In the genomic region with DNA sequence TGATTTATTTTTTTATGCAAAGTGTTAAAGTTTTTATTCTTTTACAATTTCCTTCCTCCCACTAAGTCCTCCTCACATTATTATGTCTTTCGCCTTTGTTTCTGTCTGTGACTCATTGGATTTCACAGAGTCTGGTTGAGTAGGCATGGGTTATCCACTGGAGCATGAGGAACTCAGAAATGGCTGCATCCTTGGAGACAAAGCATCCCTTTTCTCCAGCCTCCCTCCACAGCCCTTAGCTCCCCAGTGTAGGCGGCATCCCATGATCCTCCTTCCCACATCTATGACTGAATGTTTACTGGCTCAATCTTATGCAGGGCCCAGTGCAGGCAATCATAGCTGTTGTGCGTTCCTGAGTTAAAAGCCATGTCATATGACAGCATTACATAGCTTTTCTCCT, we compare ENCODE assay signal across 23 mouse cellular contexts.
A peak's percentile ranks its signal among the peaks of the same experiment; 100 is the strongest.
DNase-seq lines count a peak whose midpoint lies in the region; ATAC-seq lines count a peak whose summit lies in the region.
"Had no signal": no experiment of that assay in that cellular context is flagged by ENCODE, and none has a peak within 500 bp of the region (broad histone marks: within the 10 kb centered on the region; RNA-seq: fewer than 3 reads in every experiment).

No protein-coding gene starts in this region.

- no peak overlapping the region for H3K9ac ChIP-seq in forebrain, embryonic 13.5 days
- H3K9ac ChIP-seq in forebrain, embryonic 11.5 days (ENCODE audit: low read length): no peak overlapping the region
- H3K9ac ChIP-seq in hindbrain, embryonic 16.5 days (ENCODE audit: low read depth, low read length): no peak overlapping the region
- no peak overlapping the region for H3K9ac ChIP-seq in hindbrain, embryonic 13.5 days
- H3K9ac ChIP-seq: embryonic facial prominence, embryonic 15.5 days; heart, embryonic 13.5 days had no signal

- H3K4me3 ChIP-seq in forebrain, embryonic 13.5 days: no peak overlapping the region
- no peak overlapping the region for H3K4me3 ChIP-seq in forebrain, embryonic 11.5 days (ENCODE audit: low read depth, low read length)
- no peak overlapping the region for H3K4me3 ChIP-seq in hindbrain, embryonic 16.5 days (ENCODE audit: low read length)
- H3K4me3 ChIP-seq in hindbrain, embryonic 13.5 days: no peak overlapping the region
- H3K4me3 ChIP-seq: embryonic facial prominence, embryonic 15.5 days; erythroblast, embryonic 14.5 days; forebrain, embryonic 10.5 days; heart, embryonic 13.5 days had no signal

- H3K4me1 ChIP-seq in forebrain, embryonic 13.5 days: no peaks in the 10 kb centered on the region
- no peaks in the 10 kb centered on the region for H3K4me1 ChIP-seq in forebrain, embryonic 11.5 days (replicated peaks; ENCODE audit: control insufficient read depth, insufficient read depth, low read length)
- H3K4me1 ChIP-seq in hindbrain, embryonic 16.5 days (ENCODE audit: control insufficient read depth, insufficient read depth, low read depth, low read length): no peaks in the 10 kb centered on the region
- no peaks in the 10 kb centered on the region for H3K4me1 ChIP-seq in hindbrain, embryonic 13.5 days (replicated peaks)
- H3K4me1 ChIP-seq: embryonic facial prominence, embryonic 15.5 days; heart, embryonic 13.5 days had no signal

- H3K36me3 ChIP-seq in forebrain, embryonic 13.5 days (ENCODE audit: poor library complexity, severe bottlenecking): no peaks in the 10 kb centered on the region
- no peaks in the 10 kb centered on the region for H3K36me3 ChIP-seq in forebrain, embryonic 11.5 days (ENCODE audit: control insufficient read depth, insufficient read depth, low read length)
- H3K36me3 ChIP-seq in hindbrain, embryonic 16.5 days (ENCODE audit: control insufficient read depth, insufficient read depth, low read length): no peaks in the 10 kb centered on the region
- no peaks in the 10 kb centered on the region for H3K36me3 ChIP-seq in hindbrain, embryonic 13.5 days
- H3K36me3 ChIP-seq: forebrain, embryonic 10.5 days had no signal

- ATAC-seq in forebrain, embryonic 13.5 days: peak; percentile 24; the same call in 1 of the 2 replicates
- ATAC-seq in forebrain, embryonic 11.5 days (replicated peaks; ENCODE audit: low FRiP score): no peak
- 0 out of 2 replicates have a peak, but pooled peaks have one; percentile 42 for ATAC-seq in hindbrain, embryonic 16.5 days
- ATAC-seq in hindbrain, embryonic 13.5 days (ENCODE audit: low FRiP score): no peak
- ATAC-seq: activated CD4-positive, CD25-positive, alpha-beta regulatory T cell, adult 4 months; intestine, embryonic 16.5 days; Patski had no signal

- no peak overlapping the region for H3K4me2 ChIP-seq in forebrain, embryonic 13.5 days
- no peak overlapping the region for H3K4me2 ChIP-seq in forebrain, embryonic 11.5 days (ENCODE audit: low read depth, low read length, severe bottlenecking)
- no peak overlapping the region for H3K4me2 ChIP-seq in hindbrain, embryonic 16.5 days (ENCODE audit: low read length)
- H3K4me2 ChIP-seq in hindbrain, embryonic 13.5 days: no peak overlapping the region
- H3K4me2 ChIP-seq: embryonic facial prominence, embryonic 15.5 days; heart, embryonic 13.5 days had no signal

- no peaks in the 10 kb centered on the region for H3K9me3 ChIP-seq in forebrain, embryonic 13.5 days (replicated peaks)
- H3K9me3 ChIP-seq in forebrain, embryonic 11.5 days (ENCODE audit: control insufficient read depth, low read length): no peaks in the 10 kb centered on the region
- H3K9me3 ChIP-seq in hindbrain, embryonic 16.5 days (ENCODE audit: control insufficient read depth, low read length): no peaks in the 10 kb centered on the region
- no peaks in the 10 kb centered on the region for H3K9me3 ChIP-seq in hindbrain, embryonic 13.5 days
- H3K9me3 ChIP-seq: embryonic facial prominence, embryonic 15.5 days; forebrain, embryonic 10.5 days; heart, embryonic 13.5 days had no signal

- WGBS in forebrain, embryonic 13.5 days: 80% methylated on average over 3 of the region's 3 CpGs
- WGBS in forebrain, embryonic 11.5 days: 80% methylated on average over 3 of the region's 3 CpGs
- 72% methylated on average over 3 of the region's 3 CpGs for WGBS in hindbrain, embryonic 16.5 days
- WGBS in hindbrain, embryonic 13.5 days: 84% methylated on average over 3 of the region's 3 CpGs

- DNase-seq in forebrain, embryonic 11.5 days (ENCODE audit: low spot score): no peak
- peak; percentile 11 for DNase-seq in retina, postnatal 1 day
- DNase-seq in retina, embryonic 14.5 days (ENCODE audit: low spot score): no peak
- DNase-seq in mesoderm, embryonic 11.5 days (ENCODE audit: low read depth, low spot score): peak; percentile 4
- no peak for DNase-seq in natural killer cell, adult 2 months (ENCODE audit: low spot score in 2 of 2)
- DNase-seq: adrenal gland, postnatal 14 days; cerebellum, adult 8-10 months; cerebellum, postnatal 14 days; embryo, embryonic 11 days; gastrocnemius, postnatal 36 days; heart, adult 11 months; heart, postnatal 4 days; kidney, adult 2 months had no signal

- H3K27ac ChIP-seq in forebrain, embryonic 13.5 days: no peak overlapping the region
- no peak overlapping the region for H3K27ac ChIP-seq in forebrain, embryonic 11.5 days (ENCODE audit: low read depth, low read length)
- H3K27ac ChIP-seq in hindbrain, embryonic 16.5 days (ENCODE audit: low read depth, low read length): no peak overlapping the region
- no peak overlapping the region for H3K27ac ChIP-seq in hindbrain, embryonic 13.5 days
- H3K27ac ChIP-seq: embryonic facial prominence, embryonic 15.5 days; forebrain, embryonic 10.5 days; heart, embryonic 13.5 days had no signal

- H3K27me3 ChIP-seq in forebrain, embryonic 13.5 days: no peaks in the 10 kb centered on the region
- H3K27me3 ChIP-seq in forebrain, embryonic 11.5 days (ENCODE audit: control insufficient read depth, insufficient read depth, low read length): no peaks in the 10 kb centered on the region
- no peaks in the 10 kb centered on the region for H3K27me3 ChIP-seq in hindbrain, embryonic 16.5 days (replicated peaks; ENCODE audit: control insufficient read depth, insufficient read depth, low read length)
- H3K27me3 ChIP-seq in hindbrain, embryonic 13.5 days: no peaks in the 10 kb centered on the region
- H3K27me3 ChIP-seq: embryonic facial prominence, embryonic 15.5 days; heart, embryonic 13.5 days; Patski had no signal

Comparison
In these comparisons a context has a peak if more than half of its experiments do, and no peak if none do; other contexts are left out.
1. ATAC-seq: peak in forebrain, embryonic 13.5 days (single experiment) and hindbrain, embryonic 16.5 days (single experiment); none in forebrain, embryonic 11.5 days (single experiment) and hindbrain, embryonic 13.5 days (single experiment).
2. DNase-seq: peak in retina, postnatal 1 day (single experiment) and mesoderm, embryonic 11.5 days (single experiment); none in forebrain, embryonic 11.5 days (single experiment), retina, embryonic 14.5 days (single experiment) and natural killer cell, adult 2 months (0 of 2).